ENCODE assay signal across 15 mouse cellular contexts in the genomic region with DNA sequence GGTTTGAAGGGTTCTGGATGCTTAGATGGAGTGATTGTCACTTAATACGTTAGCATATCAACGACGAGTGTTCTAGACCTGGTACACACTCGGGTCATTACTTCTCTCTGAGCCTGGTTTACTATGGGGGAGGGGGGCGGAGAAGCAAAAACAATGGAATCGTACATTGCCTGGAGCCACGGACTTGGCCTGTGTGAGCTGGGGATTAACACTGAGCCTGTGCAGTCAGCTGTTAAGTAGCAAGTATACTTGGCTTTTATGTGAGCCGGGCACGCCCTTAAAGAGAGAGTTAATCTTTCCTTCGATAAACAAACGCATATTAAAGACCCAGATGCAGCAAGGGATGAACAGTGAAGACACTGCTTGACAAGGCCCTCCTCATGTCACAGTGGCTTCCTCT. TPM values are rescaled to one million over a fixed set of nuclear protein-coding genes. Genes with fewer than 3 reads are reported as not detected.
DNase-seq lines count a peak whose midpoint lies in the region; ATAC-seq and TF ChIP-seq lines count a peak whose summit lies in the region.
"Had no signal": no experiment of that assay in that cellular context is flagged by ENCODE, and none has a peak within 500 bp of the region (broad histone marks: within the 10 kb centered on the region; RNA-seq: fewer than 3 reads in every experiment).

No protein-coding gene starts in this region.

- H3K9me3 ChIP-seq in forebrain, embryonic 10.5 days: no peaks in the 10 kb centered on the region
- no peaks in the 10 kb centered on the region for H3K9me3 ChIP-seq in forebrain, embryonic 12.5 days
- H3K9me3 ChIP-seq in kidney, postnatal 0 days (replicated peaks; ENCODE audit: low read length): no peaks in the 10 kb centered on the region
- H3K9me3 ChIP-seq: embryonic facial prominence, embryonic 12.5 days; heart, embryonic 10.5 days; hindbrain, embryonic 13.5 days; limb, embryonic 12.5 days; liver, embryonic 13.5 days had no signal

- H3K27ac ChIP-seq in forebrain, embryonic 10.5 days: peak overlapping the region; percentile 37; the same call in 1 of the 2 replicates
- no peak overlapping the region for H3K27ac ChIP-seq in forebrain, embryonic 12.5 days
- peak overlapping the region; percentile 48; the same call in 1 of the 2 replicates for H3K27ac ChIP-seq in kidney, postnatal 0 days
- H3K27ac ChIP-seq in cerebellum, adult 2 months (ENCODE audit: insufficient read depth, low read length): no peak overlapping the region
- H3K27ac ChIP-seq: embryonic facial prominence, embryonic 12.5 days; heart, embryonic 10.5 days; hindbrain, embryonic 13.5 days; limb, embryonic 12.5 days; liver, embryonic 13.5 days had no signal

- no peaks in the 10 kb centered on the region for H3K27me3 ChIP-seq in forebrain, embryonic 10.5 days (ENCODE audit: poor library complexity, severe bottlenecking)
- H3K27me3 ChIP-seq in forebrain, embryonic 12.5 days: no peaks in the 10 kb centered on the region
- H3K27me3 ChIP-seq in kidney, postnatal 0 days (ENCODE audit: insufficient read depth, low read length): no peaks in the 10 kb centered on the region
- no peaks in the 10 kb centered on the region for H3K27me3 ChIP-seq in Patski
- H3K27me3 ChIP-seq in cerebellum, adult 2 months (ENCODE audit: control insufficient read depth, insufficient read depth, low read length): no peaks in the 10 kb centered on the region
- H3K27me3 ChIP-seq: embryonic facial prominence, embryonic 12.5 days; hindbrain, embryonic 13.5 days; limb, embryonic 12.5 days; liver, embryonic 13.5 days had no signal

- peaks cover 19% of the 10 kb centered on the region for H3K4me1 ChIP-seq in forebrain, embryonic 10.5 days
- peaks cover 6% of the 10 kb centered on the region for H3K4me1 ChIP-seq in forebrain, embryonic 12.5 days
- no peaks in the 10 kb centered on the region for H3K4me1 ChIP-seq in kidney, postnatal 0 days (replicated peaks; ENCODE audit: insufficient read depth, low read length)
- no peaks in the 10 kb centered on the region for H3K4me1 ChIP-seq in cerebellum, adult 2 months (ENCODE audit: control insufficient read depth, insufficient read depth, low read length)
- H3K4me1 ChIP-seq: embryonic facial prominence, embryonic 12.5 days; hindbrain, embryonic 13.5 days; liver, embryonic 13.5 days had no signal

- in situ Hi-C loops in Patski (cut with MboI; ENCODE audit: low pct_unique_long_range_greater_than_20kb): loop anchor here (5.0 kb wide), 1 partner anchor 70 kb away; no protein-coding TSS in a partner anchor

- ATAC-seq in forebrain, embryonic 12.5 days (ENCODE audit: low FRiP score): no peak; the same call in 1 of the 2 replicates
- peak; percentile 58; the same call in 1 of the 2 replicates for ATAC-seq in kidney, postnatal 0 days (replicated peaks; ENCODE audit: low FRiP score, low read depth)
- peak; percentile 77 for ATAC-seq in Patski

- TF ChIP-seq POLR2A in cerebellum, adult 2 months (IDR thresholded peaks at IDR 0.05; ENCODE audit: borderline replicate concordance, insufficient read depth, low read length): no peak

- no peak for TF ChIP-seq CTCF in kidney, postnatal 0 days (IDR thresholded peaks at IDR 0.05; ENCODE audit: low read depth)
- TF ChIP-seq CTCF in Patski (IDR thresholded peaks at IDR 0.05): no peak
- TF ChIP-seq CTCF in cerebellum, adult 2 months (IDR thresholded peaks at IDR 0.05; ENCODE audit: borderline replicate concordance, insufficient read depth, low read depth, low read length): no peak

- no peak overlapping the region for H3K9ac ChIP-seq in forebrain, embryonic 12.5 days
- H3K9ac ChIP-seq in kidney, postnatal 0 days (ENCODE audit: low read depth, low read length): no peak overlapping the region
- H3K9ac ChIP-seq: embryonic facial prominence, embryonic 12.5 days; hindbrain, embryonic 13.5 days; limb, embryonic 12.5 days; liver, embryonic 13.5 days had no signal

- H3K36me3 ChIP-seq in forebrain, embryonic 10.5 days (replicated peaks): no peaks in the 10 kb centered on the region
- H3K36me3 ChIP-seq in forebrain, embryonic 12.5 days (replicated peaks): no peaks in the 10 kb centered on the region
- H3K36me3 ChIP-seq in kidney, postnatal 0 days (ENCODE audit: insufficient read depth, low read length): no peaks in the 10 kb centered on the region
- H3K36me3 ChIP-seq: embryonic facial prominence, embryonic 12.5 days; heart, embryonic 10.5 days; hindbrain, embryonic 13.5 days; limb, embryonic 12.5 days; liver, embryonic 13.5 days had no signal

- no peak overlapping the region for H3K4me3 ChIP-seq in forebrain, embryonic 10.5 days
- H3K4me3 ChIP-seq in forebrain, embryonic 12.5 days (replicated peaks): no peak overlapping the region
- H3K4me3 ChIP-seq in kidney, postnatal 0 days (replicated peaks; ENCODE audit: low read depth, low read length): no peak overlapping the region
- no peak overlapping the region for H3K4me3 ChIP-seq in cerebellum, adult 2 months (replicated peaks; ENCODE audit: insufficient read depth, low read depth, low read length)
- H3K4me3 ChIP-seq: embryonic facial prominence, embryonic 12.5 days; heart, embryonic 10.5 days; hindbrain, embryonic 13.5 days; limb, embryonic 12.5 days; liver, embryonic 13.5 days; megakaryocyte, embryonic 14.5 days had no signal

- DNase-seq in forebrain, embryonic 10.5 days (ENCODE audit: extremely low spot score, low spot score): no peak
- no peak for DNase-seq in kidney, postnatal 0 days (ENCODE audit: low spot score)
- DNase-seq in kidney, postnatal 36 days: no peak
- DNase-seq in Patski (ENCODE audit: low read depth, low spot score): peak; percentile 91
- DNase-seq in retina, embryonic 14.5 days (ENCODE audit: low spot score): peak; percentile 33
- DNase-seq in cerebellum, adult 2 months: no peak
- no peak for DNase-seq in cerebellum, adult 8-10 months
- DNase-seq: cerebellum, adult 11 months; liver, embryonic 13.5 days had no signal

- no peak overlapping the region for H3K4me2 ChIP-seq in forebrain, embryonic 12.5 days
- no peak overlapping the region for H3K4me2 ChIP-seq in kidney, postnatal 0 days (ENCODE audit: low read length)
- H3K4me2 ChIP-seq: embryonic facial prominence, embryonic 12.5 days; hindbrain, embryonic 13.5 days; limb, embryonic 12.5 days; liver, embryonic 13.5 days had no signal

- WGBS in forebrain, embryonic 10.5 days: 55% methylated on average over 11 of the region's 11 CpGs
- WGBS in forebrain, embryonic 12.5 days: 33% methylated on average over 11 of the region's 11 CpGs
- WGBS in kidney, postnatal 0 days: 41% methylated on average over 11 of the region's 11 CpGs
- WGBS in cerebellum, adult 2 months: 65% methylated on average over 11 of the region's 11 CpGs

- POLR2A ChIA-PET in Patski (lab: Charles Lee): interaction anchor here (0.6 to 2.3 kb wide), 4 partner anchors 9 to 492 kb away, joined by 3 to 8 read pairs (median 4); partner anchors contain the start of gene Setd7

- CTCF ChIA-PET in Patski (lab: Charles Lee): interaction anchor here (0.9 to 2.9 kb wide), 7 partner anchors 12 to 73 kb away, joined by 3 to 8 read pairs (median 5); partner anchors contain the start of gene Setd7

RNA-seq across cellular contexts. Expression of gene Setd7, which starts 16.7 kb away (rescaled TPM):
- polyA plus RNA-seq in forebrain, embryonic 10.5 days (2016; fragmentation: Nextera tagmentation; extraction: Ambion mirVana): 5.0 TPM in 2 replicates
- 4.4 and 5.5 TPM in 2 replicates for polyA plus RNA-seq in forebrain, embryonic 12.5 days (2016; fragmentation: Nextera tagmentation; extraction: Ambion mirVana)
- 2.0 and 2.4 TPM in 2 replicates for polyA plus RNA-seq in kidney, postnatal 0 days (2015; fragmentation: Nextera tagmentation; extraction: Ambion mirVana)
- polyA plus RNA-seq in Patski (2021): 76.5 TPM
- polyA plus RNA-seq in cerebellum, adult 2 months (2012; rRNA removed): 83.0 and 96.5 TPM in 2 replicates

Comparison
In these comparisons a context has a peak if more than half of its experiments do, and no peak if none do; other contexts are left out.
1. H3K27ac ChIP-seq: peak in forebrain, embryonic 10.5 days (single experiment) and kidney, postnatal 0 days (single experiment); none in forebrain, embryonic 12.5 days (single experiment) and cerebellum, adult 2 months (single experiment).
2. DNase-seq: peak in Patski (single experiment) and retina, embryonic 14.5 days (single experiment); none in forebrain, embryonic 10.5 days (single experiment), kidney, postnatal 0 days (single experiment), kidney, postnatal 36 days (0 of 2), cerebellum, adult 2 months (0 of 2) and cerebellum, adult 8-10 months (single experiment).
3. RNA of gene Setd7, which starts 16.7 kb away (polyA plus RNA-seq): 83.0 to 96.5 TPM in cerebellum, adult 2 months and 76.5 TPM in Patski (single experiment); 4.4 to 5.5 TPM in forebrain, embryonic 12.5 days, 5.0 TPM in forebrain, embryonic 10.5 days and 2.0 to 2.4 TPM in kidney, postnatal 0 days; every median in the first group is over 10 times any median in the second.